Mouse (Mus musculus): Measurements from ENCODE around the gene Dexi. TPM values are rescaled to one million over a fixed set of nuclear protein-coding genes. Genes with fewer than 3 reads are reported as not detected.
A peak's percentile ranks its signal among the peaks of the same experiment; 100 is the strongest.

Gene Dexi
- polyA plus RNA-seq (2012; fragmentation: generic; extraction: Trizol) = 20.8 TPM

DNA sequence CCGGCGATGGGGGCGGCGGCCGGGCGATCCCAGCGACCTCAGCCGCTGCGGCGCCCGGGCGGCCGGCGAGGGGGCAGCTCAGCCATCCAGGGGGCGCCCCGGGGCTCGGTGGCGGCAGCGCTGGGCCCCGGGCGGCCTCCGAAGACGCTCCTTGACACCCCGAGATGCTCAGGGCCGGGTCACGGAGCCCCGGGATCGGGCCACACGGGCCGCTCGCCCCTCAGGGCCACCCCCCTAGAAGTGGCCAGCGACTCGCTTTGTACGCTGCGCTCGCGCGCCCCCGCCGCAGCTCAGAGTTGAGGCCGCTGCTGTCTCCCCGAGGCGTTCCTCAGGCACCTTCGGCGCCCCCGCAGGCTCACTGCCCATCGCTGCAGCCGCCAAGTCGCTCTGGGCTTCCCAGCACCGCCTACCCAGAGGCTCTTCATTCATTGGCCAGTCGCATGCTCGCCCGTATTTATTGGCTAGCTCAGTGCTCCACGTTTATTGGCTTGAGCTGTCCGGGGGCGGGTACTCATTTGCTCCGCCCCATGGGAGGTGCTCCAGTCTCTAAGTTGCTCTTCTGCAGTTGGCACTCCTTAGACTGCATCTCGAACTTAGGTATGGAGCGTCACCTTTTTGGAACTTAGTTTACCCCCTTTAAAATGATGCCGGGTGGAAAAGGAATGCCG, at the start of gene Dexi:
Dexi (minus strand) TSS at position 357 of the 668 bp plus-strand sequence.
- H3K36me3 ChIP-seq (ENCODE audit: control insufficient read depth, insufficient read depth) = no peaks in the 10 kb centered on the region
- peak within 1 kb of the TSS; percentile 49 for H3K4me3 ChIP-seq
- no peaks in the 10 kb centered on the region for H3K27me3 ChIP-seq (ENCODE audit: control insufficient read depth, insufficient read depth, insufficient read length)
- H3K79me2 ChIP-seq (ENCODE audit: control insufficient read depth, insufficient read depth) = peaks cover 28% of the 10 kb centered on the region
- TF ChIP-seq USF1 (IDR thresholded peaks at IDR 0.05; ENCODE audit: low read depth) (no peak), MAX (IDR thresholded peaks at IDR 0.05; ENCODE audit: low read depth) (no peak), E2F4 (IDR thresholded peaks at IDR 0.05; ENCODE audit: insufficient read depth) (no peak), POLR2AphosphoS2 (IDR thresholded peaks at IDR 0.05; ENCODE audit: insufficient read length, low read depth) (peak; percentile 91), CEBPB (IDR thresholded peaks at IDR 0.05; ENCODE audit: insufficient read depth, poor library complexity, severe bottlenecking) (no peak), SRF (IDR thresholded peaks at IDR 0.05; ENCODE audit: control insufficient read depth, insufficient read length, low read depth) (peak; percentile 35), TCF12 (IDR thresholded peaks at IDR 0.05; ENCODE audit: insufficient read depth, poor library complexity, severe bottlenecking) (no peak), MYOG (IDR thresholded peaks at IDR 0.05; ENCODE audit: control insufficient read depth in 1 of 3, insufficient read depth in 1 of 3, insufficient read length in 2 of 3, low read depth in 2 of 3) (no peak), POLR2A (IDR thresholded peaks at IDR 0.05; ENCODE audit: insufficient read length, low read depth) (peak; percentile 98), REST (IDR thresholded peaks at IDR 0.05; ENCODE audit: insufficient read depth, insufficient read length) (no peak), TCF3 (IDR thresholded peaks at IDR 0.05; ENCODE audit: insufficient read length, low read depth) (no peak), MYOD1 (IDR thresholded peaks at IDR 0.05; ENCODE audit: control insufficient read depth in 1 of 3, insufficient read length in 2 of 3, low read depth in 2 of 3) (peak in 1 of 3 experiments; percentile 16)
- peak within 1 kb of the TSS; percentile 96 for H3K4me2 ChIP-seq (ENCODE audit: low read depth)
- H3ac ChIP-seq (ENCODE audit: control insufficient read depth, insufficient read length) = peak within 1 kb of the TSS; percentile 25

DNA sequence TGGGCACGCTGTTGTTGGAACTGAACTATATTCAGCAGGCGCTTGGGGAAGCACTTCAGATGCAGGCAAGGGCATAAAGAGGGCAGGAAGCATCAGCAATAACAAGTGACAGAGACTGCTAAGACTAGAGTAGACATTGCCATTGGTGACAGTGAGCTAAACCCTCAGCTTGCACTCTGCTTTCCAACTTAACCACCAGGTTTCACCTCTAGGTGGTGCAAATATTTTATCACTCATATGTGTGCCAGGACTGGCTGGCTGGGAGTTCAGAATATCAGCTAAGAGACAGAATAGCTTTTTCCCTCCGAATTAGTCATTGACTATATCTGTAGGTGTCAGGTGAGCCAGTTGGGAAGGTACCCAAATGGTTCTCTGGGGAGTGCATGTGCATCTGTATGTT, 43.7 kb upstream of the Dexi start:
- H3K4me2 ChIP-seq (ENCODE audit: low read depth) = no peak overlapping the region
- no peak overlapping the region for H3ac ChIP-seq (ENCODE audit: control insufficient read depth, insufficient read length)
- H3K27me3 ChIP-seq (ENCODE audit: control insufficient read depth, insufficient read depth, insufficient read length) = no peaks in the 10 kb centered on the region
- H3K4me3 ChIP-seq = no peak overlapping the region
- H3K36me3 ChIP-seq (ENCODE audit: control insufficient read depth, insufficient read depth) = peaks cover 16% of the 10 kb centered on the region
- no peaks in the 10 kb centered on the region for H3K79me2 ChIP-seq (ENCODE audit: control insufficient read depth, insufficient read depth)
- TF ChIP-seq MYOD1 (IDR thresholded peaks at IDR 0.05; ENCODE audit: control insufficient read depth in 1 of 3, insufficient read length in 2 of 3, low read depth in 2 of 3) (no peak), E2F4 (IDR thresholded peaks at IDR 0.05; ENCODE audit: insufficient read depth) (no peak), MAX (IDR thresholded peaks at IDR 0.05; ENCODE audit: low read depth) (no peak), MYOG (IDR thresholded peaks at IDR 0.05; ENCODE audit: control insufficient read depth in 1 of 3, insufficient read depth in 1 of 3, insufficient read length in 2 of 3, low read depth in 2 of 3) (no peak), USF1 (IDR thresholded peaks at IDR 0.05; ENCODE audit: low read depth) (no peak), SRF (IDR thresholded peaks at IDR 0.05; ENCODE audit: control insufficient read depth, insufficient read length, low read depth) (no peak), POLR2AphosphoS2 (IDR thresholded peaks at IDR 0.05; ENCODE audit: insufficient read length, low read depth) (no peak), POLR2A (IDR thresholded peaks at IDR 0.05; ENCODE audit: insufficient read length, low read depth) (no peak), CEBPB (IDR thresholded peaks at IDR 0.05; ENCODE audit: insufficient read depth, poor library complexity, severe bottlenecking) (no peak), TCF3 (IDR thresholded peaks at IDR 0.05; ENCODE audit: insufficient read length, low read depth) (no peak)

DNA sequence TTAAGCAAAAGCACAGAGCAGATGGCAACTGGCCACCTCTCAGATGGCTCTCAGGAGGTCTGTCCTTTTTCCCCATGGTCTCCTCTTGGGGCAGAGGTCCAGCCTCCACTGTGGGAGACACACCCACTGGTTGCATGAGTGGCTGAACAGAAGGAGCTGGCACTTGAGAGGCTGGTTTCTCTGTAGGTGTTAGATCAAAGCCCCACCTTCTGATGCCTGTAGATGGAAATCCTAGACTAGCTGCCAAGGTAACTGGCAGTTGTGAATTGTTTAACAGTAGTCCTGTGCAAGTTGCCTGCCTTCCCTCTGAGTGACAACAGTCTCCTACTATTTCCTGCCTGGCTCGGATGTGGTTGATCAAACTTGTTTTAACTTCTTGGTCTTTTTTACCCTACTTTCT, 42.3 kb upstream of the Dexi start:
- Histone ChIP-seq H3K27me3 (ENCODE audit: control insufficient read depth, insufficient read depth, insufficient read length) (no peaks in the 10 kb centered on the region), H3ac (ENCODE audit: control insufficient read depth, insufficient read length) (no peak overlapping the region), H3K4me2 (ENCODE audit: low read depth) (no peak overlapping the region), H3K79me2 (ENCODE audit: control insufficient read depth, insufficient read depth) (no peaks in the 10 kb centered on the region), H3K4me3 (no peak overlapping the region), H3K36me3 (ENCODE audit: control insufficient read depth, insufficient read depth) (peaks cover 23% of the 10 kb centered on the region)
- no peak for TF ChIP-seq MYOD1 (IDR thresholded peaks at IDR 0.05; ENCODE audit: control insufficient read depth in 1 of 3, insufficient read length in 2 of 3, low read depth in 2 of 3)
- TF ChIP-seq POLR2A (IDR thresholded peaks at IDR 0.05; ENCODE audit: insufficient read length, low read depth) = no peak
- no peak for TF ChIP-seq POLR2AphosphoS2 (IDR thresholded peaks at IDR 0.05; ENCODE audit: insufficient read length, low read depth)
- no peak for TF ChIP-seq MYOG (IDR thresholded peaks at IDR 0.05; ENCODE audit: control insufficient read depth in 1 of 3, insufficient read depth in 1 of 3, insufficient read length in 2 of 3, low read depth in 2 of 3)
- no peak for TF ChIP-seq TCF12 (IDR thresholded peaks at IDR 0.05; ENCODE audit: insufficient read depth, poor library complexity, severe bottlenecking)
- no peak for TF ChIP-seq MAX (IDR thresholded peaks at IDR 0.05; ENCODE audit: low read depth)
- TF ChIP-seq CEBPB (IDR thresholded peaks at IDR 0.05; ENCODE audit: insufficient read depth, poor library complexity, severe bottlenecking) = no peak
- no peak for TF ChIP-seq REST (IDR thresholded peaks at IDR 0.05; ENCODE audit: insufficient read depth, insufficient read length)
- no peak for TF ChIP-seq USF1 (IDR thresholded peaks at IDR 0.05; ENCODE audit: low read depth)
- TF ChIP-seq TCF3 (IDR thresholded peaks at IDR 0.05; ENCODE audit: insufficient read length, low read depth) = no peak
- no peak for TF ChIP-seq SRF (IDR thresholded peaks at IDR 0.05; ENCODE audit: control insufficient read depth, insufficient read length, low read depth)
- no peak for TF ChIP-seq E2F4 (IDR thresholded peaks at IDR 0.05; ENCODE audit: insufficient read depth)

DNA sequence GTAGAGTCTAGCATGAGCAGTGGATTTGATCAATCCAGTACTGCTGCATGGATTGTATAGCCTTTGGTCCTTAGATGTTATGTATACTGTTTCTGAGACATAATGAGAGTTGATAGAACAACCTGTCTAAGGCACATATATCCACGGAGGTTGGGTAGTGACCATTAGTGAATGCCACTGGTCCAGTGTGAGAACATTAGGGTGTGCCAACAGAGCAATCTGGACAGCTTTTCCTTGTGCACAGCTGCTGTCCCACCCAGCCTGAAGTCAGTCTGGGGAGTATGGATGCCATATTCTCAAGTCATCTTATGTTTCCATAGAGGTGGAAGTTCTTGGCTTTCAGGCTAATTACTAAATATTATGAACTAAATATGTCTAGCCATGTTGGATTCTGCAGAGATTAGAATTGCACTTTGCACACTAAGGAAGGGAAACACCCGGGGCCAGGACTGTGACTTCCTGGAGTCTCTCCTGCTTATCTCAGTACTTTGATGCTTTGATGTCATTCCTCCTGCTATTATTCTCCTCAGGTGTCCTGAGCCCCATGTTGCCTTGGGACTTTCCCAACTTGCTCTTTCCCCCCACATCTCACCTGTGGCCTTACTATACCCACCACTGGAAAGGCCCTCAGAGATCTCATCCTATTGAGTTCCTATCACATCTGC, 38.5 kb upstream of the Dexi start:
- no peaks in the 10 kb centered on the region for H3K27me3 ChIP-seq (ENCODE audit: control insufficient read depth, insufficient read depth, insufficient read length)
- H3ac ChIP-seq (ENCODE audit: control insufficient read depth, insufficient read length) = no peak overlapping the region
- no peak for TF ChIP-seq MAX (IDR thresholded peaks at IDR 0.05; ENCODE audit: low read depth)
- TF ChIP-seq TCF3 (IDR thresholded peaks at IDR 0.05; ENCODE audit: insufficient read length, low read depth) = no peak
- no peak for TF ChIP-seq CEBPB (IDR thresholded peaks at IDR 0.05; ENCODE audit: insufficient read depth, poor library complexity, severe bottlenecking)
- TF ChIP-seq POLR2AphosphoS2 (IDR thresholded peaks at IDR 0.05; ENCODE audit: insufficient read length, low read depth) = no peak
- no peak for TF ChIP-seq POLR2A (IDR thresholded peaks at IDR 0.05; ENCODE audit: insufficient read length, low read depth)
- no peak for TF ChIP-seq SRF (IDR thresholded peaks at IDR 0.05; ENCODE audit: control insufficient read depth, insufficient read length, low read depth)
- TF ChIP-seq USF1 (IDR thresholded peaks at IDR 0.05; ENCODE audit: low read depth) = no peak
- no peak for TF ChIP-seq E2F4 (IDR thresholded peaks at IDR 0.05; ENCODE audit: insufficient read depth)
- no peak for TF ChIP-seq REST (IDR thresholded peaks at IDR 0.05; ENCODE audit: insufficient read depth, insufficient read length)
- TF ChIP-seq TCF12 (IDR thresholded peaks at IDR 0.05; ENCODE audit: insufficient read depth, poor library complexity, severe bottlenecking) = no peak
- no peak for TF ChIP-seq MYOD1 (IDR thresholded peaks at IDR 0.05; ENCODE audit: control insufficient read depth in 1 of 3, insufficient read length in 2 of 3, low read depth in 2 of 3)
- no peak overlapping the region for H3K4me2 ChIP-seq (ENCODE audit: low read depth)
- H3K36me3 ChIP-seq (ENCODE audit: control insufficient read depth, insufficient read depth) = peaks cover 14% of the 10 kb centered on the region
- H3K4me3 ChIP-seq = no peak overlapping the region
- H3K79me2 ChIP-seq (ENCODE audit: control insufficient read depth, insufficient read depth) = no peaks in the 10 kb centered on the region

Measured in myocyte (in vitro differentiated cells).